Mouse (Mus musculus) kidney, embryonic 14.5 days (tissue): ENCODE data around the gene 4930404N11Rik. TPM values are rescaled to one million over a fixed set of nuclear protein-coding genes. Genes with fewer than 3 reads are reported as not detected.
A peak's percentile ranks its signal among the peaks of the same experiment; 100 is the strongest.

Source experiments
- ATAC-seq: fragments of 200-750 bp; cut with Nextera tagmentation; 2 replicates; pipeline ENCODE4 v1.8.0; 2017; ENCODE audit warnings: moderate number of reproducible peaks, mild to moderate bottlenecking, moderate TSS enrichment, moderate library complexity; ENCODE audit not compliant: low FRiP score, low TSS enrichment
- H3K27ac ChIP-seq: fragments of 300-500 bp; sonication (generic); 2 replicates; pipeline ENCODE4 v1.5.1; 2014; ENCODE audit warnings: low read depth, mild to moderate bottlenecking, low read length, moderate library complexity, mixed read lengths
- H3K27me3 ChIP-seq: fragments of 300-500 bp; sonication (generic); 2 replicates; pipeline ENCODE4 v1.6.1; 2014; ENCODE audit warnings: mild to moderate bottlenecking, low read length; ENCODE audit not compliant: control insufficient read depth, insufficient read depth
- H3K36me3 ChIP-seq: fragments of 300-500 bp; sonication (generic); 2 replicates; pipeline ENCODE4 v1.6.1; 2014; ENCODE audit warnings: low read length, mixed read lengths; ENCODE audit not compliant: control insufficient read depth, insufficient read depth
- H3K4me1 ChIP-seq: fragments of 300-500 bp; sonication (generic); 2 replicates; pipeline ENCODE4 v1.6.1; 2014; ENCODE audit warnings: low read length, mixed read lengths; ENCODE audit not compliant: control insufficient read depth, insufficient read depth
- H3K4me2 ChIP-seq: fragments of 300-500 bp; sonication (generic); replicated peaks from 2 replicates; pipeline ENCODE4 v1.6.1; 2014; ENCODE audit warnings: low read depth, mild to moderate bottlenecking, low read length
- H3K4me3 ChIP-seq: fragments of 300-500 bp; sonication (generic); 2 replicates; pipeline ENCODE4 v1.5.1; 2014; ENCODE audit warnings: mild to moderate bottlenecking, low read length
- H3K9ac ChIP-seq: fragments of 300-500 bp; sonication (generic); 2 replicates; pipeline ENCODE4 v1.6.1; 2014; ENCODE audit warnings: low read depth, mild to moderate bottlenecking, low read length, moderate library complexity
- H3K9me3 ChIP-seq: fragments of 300-500 bp; sonication (generic); 2 replicates; pipeline ENCODE4 v1.6.1; 2016; ENCODE audit warnings: low read length; ENCODE audit not compliant: control insufficient read depth
- WGBS: fragments of 180-500 bp; shearing (Covaris S2); extraction: QIAGEN DNeasy Blood & Tissue Kit; methylation state at CpG from one replicate; pipeline ENCODE4 v1.1.7; 2014; 5-methylcytosine and 5-hydroxymethylcytosine counted together
- microRNA-seq: library from miRNA; unstranded; fragments of <30 nt; microRNA quantifications from one replicate; pipeline ENCODE4, GENCODE M21; 2016
- polyA plus RNA-seq: library from polyadenylated mRNA; unstranded; fragments of >200 nt; fragmentation: Nextera tagmentation; extraction: Ambion mirVana; gene quantifications from 2 replicates; pipeline ENCODE4 v1.2.1, GENCODE M21; 2014

The 4930404N11Rik gene
- polyA plus RNA-seq, 1 experiment from 2014 or later = 0.30 TPM

DNA sequence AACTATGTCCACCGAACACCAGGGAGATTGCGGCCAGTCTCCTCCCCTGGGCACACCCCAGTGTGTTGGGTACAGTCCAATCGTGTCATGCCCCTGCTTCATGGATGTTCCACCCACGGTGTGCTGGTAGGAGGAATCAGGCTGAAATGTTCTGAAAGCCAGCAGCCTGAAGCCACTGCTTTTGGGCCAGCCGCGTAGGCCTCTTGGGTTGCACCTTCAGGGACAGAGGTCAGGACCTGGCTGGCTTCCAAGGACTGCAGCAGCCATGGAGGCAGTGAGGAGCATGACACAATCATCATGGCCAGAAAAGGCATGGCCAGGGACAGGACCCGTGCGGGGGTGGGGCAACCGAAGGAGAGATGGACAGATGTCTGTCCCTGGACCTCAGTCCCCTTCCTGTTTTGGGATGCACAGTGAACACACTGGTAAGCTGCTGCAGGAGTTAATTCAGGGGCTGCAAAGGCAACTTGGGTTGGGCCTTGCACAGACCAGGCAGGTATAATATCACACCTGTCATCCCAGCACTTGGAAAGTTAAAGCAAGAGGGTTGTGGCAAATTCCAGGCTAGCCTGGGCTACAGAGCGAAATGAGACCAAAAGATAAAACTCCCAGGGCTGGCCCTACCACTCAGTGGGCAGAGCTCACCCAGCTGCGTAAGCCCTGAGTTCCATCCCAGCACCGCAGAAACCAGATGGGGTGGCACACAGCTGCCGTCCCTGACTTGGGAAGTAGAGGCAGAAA lies 46.9 kb downstream of the 4930404N11Rik start:
- H3K4me3 ChIP-seq = no peak overlapping the region; the same call in 1 of the 2 replicates
- H3K27ac ChIP-seq = no peak overlapping the region
- no peak for ATAC-seq
- 93% methylated on average over 13 of the region's 13 CpGs for WGBS
- no peaks in the 10 kb centered on the region for H3K9me3 ChIP-seq
- H3K4me1 ChIP-seq = peaks cover 32% of the 10 kb centered on the region
- peaks cover 49% of the 10 kb centered on the region for H3K36me3 ChIP-seq
- peak overlapping the region; percentile 76; the same call in 1 of the 2 replicates for H3K4me2 ChIP-seq
- H3K9ac ChIP-seq = peak overlapping the region; percentile 93; the same call in 1 of the 2 replicates
- H3K27me3 ChIP-seq = no peaks in the 10 kb centered on the region

DNA sequence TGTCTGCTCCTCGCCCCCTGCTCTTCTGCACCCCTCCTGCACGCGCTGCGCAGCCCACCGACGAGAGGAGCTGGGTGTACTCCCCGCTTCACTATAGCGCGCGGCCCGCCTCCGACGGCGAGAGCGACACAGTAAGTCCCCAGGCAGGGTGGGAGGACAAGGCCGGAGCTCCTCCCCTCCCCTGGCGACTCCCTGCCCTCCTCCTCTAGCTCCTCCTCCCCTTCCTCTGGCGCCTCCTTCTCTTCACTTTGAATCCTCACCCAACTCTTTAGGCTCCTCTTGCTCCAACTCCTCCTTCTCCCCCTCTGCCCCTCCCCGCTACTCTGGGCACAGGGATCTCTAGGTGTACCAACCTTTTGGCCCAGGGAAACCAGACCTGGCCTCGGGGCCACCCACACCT lies 48.3 kb downstream of the 4930404N11Rik start:
- Histone ChIP-seq H3K9me3 (no peaks in the 10 kb centered on the region), H3K9ac (peak overlapping the region; percentile 23), H3K4me2 (peak overlapping the region; percentile 47), H3K27ac (peak overlapping the region; percentile 59; the same call in 1 of the 2 replicates), H3K36me3 (peaks cover 48% of the 10 kb centered on the region), H3K27me3 (no peaks in the 10 kb centered on the region), H3K4me3 (peak overlapping the region; percentile 25), H3K4me1 (peaks cover 37% of the 10 kb centered on the region)
- WGBS = 13% methylated on average over 14 of the region's 20 CpGs
- no peak for ATAC-seq

DNA sequence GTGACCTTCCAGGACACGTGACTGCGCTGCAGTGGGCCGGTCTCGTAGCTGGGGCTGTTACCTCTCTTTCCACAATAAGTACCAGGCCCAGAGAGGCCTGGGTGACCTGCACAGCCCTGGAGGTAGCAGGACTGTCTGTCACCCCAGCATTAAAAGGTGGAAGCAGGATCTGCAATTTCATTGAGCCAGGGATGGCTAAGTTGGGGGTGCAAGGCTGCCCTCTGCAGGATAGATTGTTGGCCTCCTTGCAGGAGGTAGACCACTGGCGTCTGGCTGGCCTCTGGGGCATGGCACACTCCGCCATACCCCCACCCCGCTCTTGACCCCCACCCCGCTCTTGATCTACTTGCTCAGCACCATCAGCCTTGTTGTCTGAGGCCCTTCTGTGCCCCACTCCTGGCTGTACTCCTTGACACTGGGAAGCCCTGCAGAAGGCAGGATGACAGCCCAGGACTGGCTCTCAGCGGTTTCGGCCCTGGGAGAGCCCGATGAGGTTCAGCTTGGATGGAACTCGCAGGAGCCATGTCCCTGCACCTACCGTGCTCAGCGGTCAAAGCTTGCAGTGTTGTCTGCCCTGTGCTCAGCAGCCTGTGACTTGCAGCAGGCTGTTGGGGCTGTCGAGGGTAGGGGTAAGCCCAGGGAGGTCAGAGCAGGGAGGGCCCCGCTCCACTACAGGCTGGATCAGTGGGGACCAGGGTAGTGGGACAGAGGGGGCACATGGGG lies 49.1 kb downstream of the 4930404N11Rik start:
- H3K27me3 ChIP-seq = no peaks in the 10 kb centered on the region
- peak overlapping the region; percentile 23; the same call in 1 of the 2 replicates for H3K9ac ChIP-seq
- peaks cover 41% of the 10 kb centered on the region for H3K4me1 ChIP-seq
- no peaks in the 10 kb centered on the region for H3K9me3 ChIP-seq
- peak overlapping the region; percentile 47 for H3K4me2 ChIP-seq
- 32% methylated on average over 16 of the region's 16 CpGs for WGBS
- ATAC-seq = no peak
- peaks cover 54% of the 10 kb centered on the region for H3K36me3 ChIP-seq
- H3K4me3 ChIP-seq = peak overlapping the region; percentile 25
- H3K27ac ChIP-seq = peak overlapping the region; percentile 59

DNA sequence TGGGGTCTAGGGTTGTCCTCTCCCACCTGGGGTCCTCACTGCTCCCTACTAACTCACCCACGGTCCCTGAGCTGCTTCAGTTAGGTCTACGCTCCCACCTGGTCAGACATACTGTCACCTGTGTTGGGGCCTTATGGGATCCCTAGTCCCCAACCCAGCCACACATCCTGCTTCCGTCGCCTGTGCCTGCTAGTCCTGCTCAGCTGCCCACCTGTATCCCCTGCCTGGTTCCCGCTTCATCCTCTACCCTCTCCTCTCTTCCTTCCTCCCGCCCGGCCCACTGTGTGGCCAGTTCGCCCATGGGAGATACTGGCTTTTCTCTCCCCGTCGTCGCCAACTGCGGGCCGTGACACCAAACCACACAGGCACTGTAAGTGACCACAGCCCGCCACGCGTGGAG lies 50.0 kb downstream of the 4930404N11Rik start:
- Histone ChIP-seq H3K27me3 (no peaks in the 10 kb centered on the region), H3K36me3 (peaks cover 63% of the 10 kb centered on the region), H3K27ac (no peak overlapping the region), H3K4me1 (peaks cover 41% of the 10 kb centered on the region), H3K4me3 (no peak overlapping the region), H3K9ac (no peak overlapping the region), H3K9me3 (no peaks in the 10 kb centered on the region), H3K4me2 (no peak overlapping the region)
- no peak for ATAC-seq
- WGBS = 92% methylated on average over 16 of the region's 16 CpGs

DNA sequence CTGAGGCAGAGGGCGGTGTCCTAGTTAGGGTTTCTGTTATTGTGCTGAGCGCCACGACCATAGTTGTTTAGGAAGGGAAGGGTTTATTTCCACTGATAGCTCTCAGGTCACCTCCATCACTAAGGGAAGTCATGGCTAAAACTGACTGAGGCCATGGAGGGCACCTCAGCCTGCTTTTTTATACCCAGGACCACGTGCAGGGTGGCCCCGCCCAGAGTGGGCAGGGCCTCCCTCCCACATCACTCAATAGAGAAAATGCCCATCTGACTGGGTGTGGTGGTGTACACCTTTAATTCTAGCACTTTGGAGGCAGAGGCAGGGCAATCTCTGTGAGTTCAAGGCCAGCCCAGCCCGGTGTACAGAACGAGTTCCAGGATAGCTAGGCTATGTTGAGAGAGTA lies 51.4 kb downstream of the 4930404N11Rik start:
- Histone ChIP-seq H3K4me3 (no peak overlapping the region), H3K36me3 (peaks cover 77% of the 10 kb centered on the region), H3K27ac (no peak overlapping the region), H3K27me3 (no peaks in the 10 kb centered on the region), H3K9ac (no peak overlapping the region), H3K4me2 (no peak overlapping the region), H3K9me3 (no peaks in the 10 kb centered on the region), H3K4me1 (peaks cover 36% of the 10 kb centered on the region)
- WGBS = 79% methylated on average over 7 of the region's 7 CpGs
- no peak for ATAC-seq

DNA sequence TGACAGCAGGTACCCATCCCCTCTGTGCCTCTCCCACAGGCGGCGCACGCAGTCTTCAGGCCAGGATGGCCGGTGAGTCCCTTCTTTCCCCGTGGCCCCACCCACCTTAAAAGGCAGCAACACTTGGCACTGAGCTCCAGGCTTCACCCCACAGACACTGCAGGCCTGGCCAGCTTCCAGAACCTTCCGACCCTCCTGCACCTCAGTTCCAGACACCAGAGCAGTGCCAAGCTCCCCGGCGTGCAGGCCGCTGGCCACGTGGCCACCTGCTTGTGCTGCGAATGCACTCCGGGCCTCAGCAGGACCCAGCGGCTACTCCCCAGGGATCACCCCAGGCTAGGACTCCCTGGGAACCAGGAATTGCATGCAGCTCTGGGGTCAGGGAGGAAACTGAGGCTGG lies 52.0 kb downstream of the 4930404N11Rik start:
- no peak overlapping the region for H3K27ac ChIP-seq
- no peak overlapping the region for H3K4me2 ChIP-seq
- WGBS = 94% methylated on average over 13 of the region's 13 CpGs

More for the DNA sequence above, 52.0 kb downstream of the 4930404N11Rik start:
- H3K4me3 ChIP-seq = no peak overlapping the region
- no peak for ATAC-seq
- no peaks in the 10 kb centered on the region for H3K27me3 ChIP-seq
- H3K4me1 ChIP-seq = peaks cover 29% of the 10 kb centered on the region
- no peak overlapping the region for H3K9ac ChIP-seq
- H3K9me3 ChIP-seq = no peaks in the 10 kb centered on the region
- H3K36me3 ChIP-seq = peaks cover 78% of the 10 kb centered on the region

Small RNA genes lying within 50 kb of the gene (microRNA-seq; reads per million reads assigned to microRNA genes)
- not detected for gene Mir6913

Other genes with a start within 250 kb of the 4930404N11Rik start
- gene Zbtb7a, start 230.6 kb downstream of the 4930404N11Rik start, polyA plus RNA-seq = 16.1 and 18.1 TPM in 2 replicates
- gene Pias4, start 197.9 kb downstream of the 4930404N11Rik start, polyA plus RNA-seq = 45.3 and 48.4 TPM in 2 replicates
- gene Eef2, start 189.2 kb downstream of the 4930404N11Rik start, polyA plus RNA-seq = 465 and 473 TPM in 2 replicates
- gene Dapk3, start 182.8 kb downstream of the 4930404N11Rik start, polyA plus RNA-seq = 45.7 and 58.0 TPM in 2 replicates
- not detected in 2 replicates for gene 4930442H23Rik, start 182.0 kb downstream of the 4930404N11Rik start, polyA plus RNA-seq
- gene Nmrk2, start 163.8 kb downstream of the 4930404N11Rik start, polyA plus RNA-seq = not detected in 2 replicates
- gene Atcay, start 135.0 kb downstream of the 4930404N11Rik start, polyA plus RNA-seq = 0.19 and 0.23 TPM in 2 replicates
- gene Zfr2, start 132.7 kb downstream of the 4930404N11Rik start, polyA plus RNA-seq = 4.5 and 4.7 TPM in 2 replicates
- 5.4 and 7.0 TPM in 2 replicates for gene Matk, start 112.9 kb downstream of the 4930404N11Rik start, polyA plus RNA-seq
- 240 and 276 TPM in 2 replicates for gene Mrpl54, start 98.9 kb downstream of the 4930404N11Rik start, polyA plus RNA-seq
- 51.4 and 52.7 TPM in 2 replicates for gene Apba3, start 98.9 kb downstream of the 4930404N11Rik start, polyA plus RNA-seq
- gene Tjp3, start 74.2 kb downstream of the 4930404N11Rik start, polyA plus RNA-seq = 7.6 and 11.6 TPM in 2 replicates
- gene Pip5k1c, start 72.9 kb downstream of the 4930404N11Rik start, polyA plus RNA-seq = 25.4 and 60.7 TPM in 2 replicates
- gene Cactin, start 44.7 kb downstream of the 4930404N11Rik start, polyA plus RNA-seq = 21.4 and 29.6 TPM in 2 replicates
- gene Tbxa2r, start 37.1 kb downstream of the 4930404N11Rik start, polyA plus RNA-seq = 8.7 and 10.1 TPM in 2 replicates
- 0.05 and 0.07 TPM in 2 replicates for gene Gipc3, start 22.6 kb downstream of the 4930404N11Rik start, polyA plus RNA-seq
- gene Hmg20b, start 15.3 kb downstream of the 4930404N11Rik start, polyA plus RNA-seq = 115 and 119 TPM in 2 replicates
- 4.1 and 4.6 TPM in 2 replicates for gene Mfsd12, start 8.3 kb downstream of the 4930404N11Rik start, polyA plus RNA-seq
- 101 and 108 TPM in 2 replicates for gene Fzr1, start 12.7 kb upstream of the 4930404N11Rik start, polyA plus RNA-seq
- gene Dohh, start 18.6 kb upstream of the 4930404N11Rik start, polyA plus RNA-seq = 59.2 and 73.9 TPM in 2 replicates
- gene Gm48551, start 18.6 kb upstream of the 4930404N11Rik start, polyA plus RNA-seq = 3.5 and 3.8 TPM in 2 replicates
- gene Gm48552, start 23.2 kb upstream of the 4930404N11Rik start, polyA plus RNA-seq = 0.61 and 1.5 TPM in 2 replicates
- 14.9 and 16.4 TPM in 2 replicates for gene Smim24, start 27.2 kb upstream of the 4930404N11Rik start, polyA plus RNA-seq
- 47.3 and 59.0 TPM in 2 replicates for gene Nfic, start 89.8 kb upstream of the 4930404N11Rik start, polyA plus RNA-seq
- gene Celf5, start 116.9 kb upstream of the 4930404N11Rik start, polyA plus RNA-seq = 0.28 and 0.36 TPM in 2 replicates
- 59.1 and 76.6 TPM in 2 replicates for gene Ncln, start 130.6 kb upstream of the 4930404N11Rik start, polyA plus RNA-seq
- gene S1pr4, start 134.3 kb upstream of the 4930404N11Rik start, polyA plus RNA-seq = 0.41 and 0.54 TPM in 2 replicates
- gene Gna15, start 158.4 kb upstream of the 4930404N11Rik start, polyA plus RNA-seq = 0.23 and 0.60 TPM in 2 replicates
- gene Gna11, start 179.4 kb upstream of the 4930404N11Rik start, polyA plus RNA-seq = 77.7 and 89.2 TPM in 2 replicates
- gene Aes, start 193.7 kb upstream of the 4930404N11Rik start, polyA plus RNA-seq = 408 and 609 TPM in 2 replicates
- gene Tle2, start 208.7 kb upstream of the 4930404N11Rik start, polyA plus RNA-seq = 29.3 and 30.4 TPM in 2 replicates
- 12.6 and 15.5 TPM in 2 replicates for gene Tle6, start 235.3 kb upstream of the 4930404N11Rik start, polyA plus RNA-seq
- 0.84 and 0.86 TPM in 2 replicates for gene BC025920, start 240.5 kb upstream of the 4930404N11Rik start, polyA plus RNA-seq